Mouse (Mus musculus): ENCODE measurements around the gene Mark3. TPM values are rescaled to one million over a fixed set of nuclear protein-coding genes. Genes with fewer than 3 reads are reported as not detected.
A peak's percentile ranks its signal among the peaks of the same experiment; 100 is the strongest.

The Mark3 gene
- polyA plus RNA-seq, 1 experiment from 2014 or later = 42.1 TPM

DNA sequence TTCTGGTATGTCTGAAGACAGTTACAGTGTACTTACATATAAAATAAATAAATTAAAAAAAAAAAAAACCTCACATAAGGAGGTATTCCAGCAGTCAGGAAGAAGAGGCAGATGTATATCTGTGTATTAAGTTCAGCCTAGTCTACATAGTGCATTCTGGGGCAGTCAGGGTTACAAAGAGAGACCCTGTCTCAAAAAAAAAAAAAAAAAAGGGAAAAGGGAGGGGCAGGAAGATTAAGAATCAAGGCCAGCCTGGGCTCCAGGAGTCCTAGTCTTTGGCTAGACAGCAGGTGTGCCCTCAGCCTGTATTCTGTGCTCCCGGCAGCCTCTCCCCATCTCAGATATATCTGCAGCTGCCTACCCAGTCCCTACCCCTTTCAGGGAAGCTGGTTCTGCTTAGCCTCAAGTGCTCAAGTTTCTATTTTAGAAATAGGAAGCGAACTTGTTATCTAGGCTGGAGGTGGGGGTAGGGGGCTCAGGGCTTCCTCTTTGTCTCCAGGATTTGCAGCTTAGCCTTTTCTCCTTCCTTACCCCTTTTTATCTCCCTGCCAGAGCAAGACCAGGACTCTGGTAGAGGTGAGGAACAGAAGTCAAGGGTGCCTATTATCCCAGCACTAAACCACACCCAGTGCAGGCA is 100.6 kb downstream of the Mark3 start:
- Histone ChIP-seq H3K27ac (no peak overlapping the region), H3K27me3 (ENCODE audit: poor library complexity, severe bottlenecking) (peaks cover 67% of the 10 kb centered on the region), H3K4me1 (peaks cover 68% of the 10 kb centered on the region), H3K9me3 (no peaks in the 10 kb centered on the region), H3K4me3 (no peak overlapping the region), H3K36me3 (replicated peaks) (peaks cover 25% of the 10 kb centered on the region)
- 70% methylated on average over 2 of the region's 2 CpGs for WGBS
- no peak for DNase-seq (ENCODE audit: extremely low spot score, low spot score)

DNA sequence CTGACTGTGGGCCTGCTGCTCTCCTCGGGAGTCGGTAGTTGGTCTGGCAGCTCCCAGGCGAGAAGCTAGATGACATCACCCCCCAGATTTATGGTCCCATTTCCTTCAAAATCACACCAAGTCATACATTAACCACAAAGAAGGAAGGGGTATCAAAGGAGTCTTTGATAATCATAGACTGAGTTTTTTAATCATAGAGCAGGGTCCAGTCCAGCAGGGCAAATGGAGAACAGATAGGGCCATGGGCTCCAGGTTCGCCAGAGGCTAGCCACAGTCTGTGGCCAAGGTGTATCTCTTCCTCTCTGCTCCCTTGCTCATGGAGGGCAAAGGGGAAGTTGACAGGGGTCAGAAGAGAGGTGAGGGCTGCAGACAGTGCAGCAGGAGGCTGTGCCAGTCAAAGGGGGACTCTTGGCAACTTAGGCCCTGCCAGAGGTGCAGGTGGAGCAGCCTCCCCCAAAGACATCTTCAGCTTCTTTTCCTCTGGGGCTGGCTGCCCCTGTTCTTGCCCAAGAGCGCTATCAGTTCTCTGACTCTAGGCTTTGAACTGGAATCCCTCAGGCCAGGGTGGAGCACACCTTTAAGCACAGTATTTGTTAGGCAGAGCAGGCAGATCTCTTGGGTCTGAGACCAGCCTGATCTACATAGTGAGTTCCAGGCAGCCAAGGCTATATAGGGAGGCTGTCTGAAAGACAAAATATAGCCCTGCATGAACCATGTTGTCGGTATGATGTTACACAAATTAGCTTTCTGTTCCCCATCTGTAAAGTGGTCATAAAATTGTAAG is 101.7 kb downstream of the Mark3 start:
- Histone ChIP-seq H3K4me3 (no peak overlapping the region), H3K9me3 (no peaks in the 10 kb centered on the region), H3K36me3 (replicated peaks) (peaks cover 25% of the 10 kb centered on the region), H3K4me1 (peaks cover 64% of the 10 kb centered on the region), H3K27me3 (ENCODE audit: poor library complexity, severe bottlenecking) (peaks cover 57% of the 10 kb centered on the region), H3K27ac (no peak overlapping the region; the same call in 1 of the 2 replicates)
- WGBS = 89% methylated on average over 6 of the region's 6 CpGs
- DNase-seq (ENCODE audit: extremely low spot score, low spot score) = no peak

DNA sequence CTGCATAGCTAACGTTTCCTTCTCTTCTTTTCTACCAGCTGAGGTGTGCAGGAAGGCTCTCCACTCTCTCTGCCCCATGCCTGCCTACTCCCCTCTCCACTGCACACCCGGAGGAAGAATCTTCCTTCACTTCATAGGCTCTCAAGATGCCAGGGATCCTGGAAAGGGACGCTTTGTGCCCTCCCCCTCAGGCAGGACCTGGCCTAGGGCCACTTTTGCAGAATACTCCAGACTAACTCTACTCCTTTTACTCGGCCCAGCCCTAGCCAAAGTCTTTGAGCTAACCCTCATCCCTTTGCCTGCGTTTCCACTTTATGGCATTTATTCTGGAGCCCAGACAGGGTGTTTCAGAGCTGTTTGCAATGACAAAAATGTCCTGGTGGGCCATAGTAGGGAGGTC is 103.1 kb downstream of the Mark3 start:
- peak overlapping the region; percentile 98 for H3K4me3 ChIP-seq
- peaks cover 43% of the 10 kb centered on the region for H3K27me3 ChIP-seq (ENCODE audit: poor library complexity, severe bottlenecking)
- no peaks in the 10 kb centered on the region for H3K9me3 ChIP-seq
- peaks cover 34% of the 10 kb centered on the region for H3K36me3 ChIP-seq (replicated peaks)
- 19% methylated on average over 5 of the region's 5 CpGs for WGBS
- peaks cover 52% of the 10 kb centered on the region for H3K4me1 ChIP-seq
- peak overlapping the region; percentile 95 for H3K27ac ChIP-seq
- DNase-seq (ENCODE audit: extremely low spot score, low spot score) = no peak

GRCm38 (mm10) chr12:111677882-111678669 is 103.8 kb downstream of the Mark3 start, which contains the start of gene Trmt61a:
Gene Trmt61a, plus strand, starts transcription at chr12:111678105.
- H3K9me3 ChIP-seq = no peaks in the 10 kb centered on the region
- peak; percentile 93 for DNase-seq (ENCODE audit: extremely low spot score, low spot score)
- H3K4me3 ChIP-seq = peak within 1 kb of the TSS; percentile 98
- H3K36me3 ChIP-seq (replicated peaks) = peaks cover 40% of the 10 kb centered on the region
- peaks cover 52% of the 10 kb centered on the region for H3K4me1 ChIP-seq
- H3K27ac ChIP-seq = peak within 1 kb of the TSS; percentile 95
- WGBS = under 1% methylated on average over 51 of the region's 51 CpGs
- peaks cover 37% of the 10 kb centered on the region for H3K27me3 ChIP-seq (ENCODE audit: poor library complexity, severe bottlenecking)

GRCm38 (mm10) chr12:111678670-111678933 is 104.3 kb downstream of the Mark3 start:
- Histone ChIP-seq H3K4me1 (peaks cover 50% of the 10 kb centered on the region), H3K27me3 (ENCODE audit: poor library complexity, severe bottlenecking) (peaks cover 32% of the 10 kb centered on the region), H3K9me3 (no peaks in the 10 kb centered on the region), H3K27ac (peak overlapping the region; percentile 95), H3K36me3 (replicated peaks) (peaks cover 46% of the 10 kb centered on the region), H3K4me3 (peak overlapping the region; percentile 98)
- WGBS = 8% methylated on average over 13 of the region's 13 CpGs
- DNase-seq (ENCODE audit: extremely low spot score, low spot score) = no peak

DNA sequence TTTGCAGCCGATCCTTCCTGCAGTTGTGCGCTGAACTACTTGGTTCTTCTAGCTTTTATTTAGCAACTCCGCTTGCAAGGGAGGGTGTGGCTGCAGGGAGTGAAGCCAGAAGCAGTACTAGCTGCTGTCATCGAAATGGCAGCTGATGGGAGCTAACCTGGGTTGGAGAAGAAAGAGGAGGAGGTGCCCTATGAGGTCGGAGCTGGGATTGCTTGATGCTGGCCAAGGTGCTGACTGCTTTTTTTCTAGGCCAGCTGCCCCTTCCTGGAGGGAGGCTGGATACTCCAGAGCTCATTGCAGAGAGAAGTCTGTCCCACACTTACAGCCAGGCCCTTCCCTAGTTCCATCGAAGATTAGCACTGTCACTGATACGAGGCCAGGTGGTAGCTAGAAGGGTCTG is 104.7 kb downstream of the Mark3 start:
- H3K4me3 ChIP-seq = peak overlapping the region; percentile 98
- peak overlapping the region; percentile 95 for H3K27ac ChIP-seq
- DNase-seq (ENCODE audit: extremely low spot score, low spot score) = no peak
- H3K9me3 ChIP-seq = no peaks in the 10 kb centered on the region
- WGBS = 59% methylated on average over 7 of the region's 7 CpGs
- H3K4me1 ChIP-seq = peaks cover 47% of the 10 kb centered on the region
- H3K36me3 ChIP-seq (replicated peaks) = peaks cover 50% of the 10 kb centered on the region
- peaks cover 28% of the 10 kb centered on the region for H3K27me3 ChIP-seq (ENCODE audit: poor library complexity, severe bottlenecking)

DNA sequence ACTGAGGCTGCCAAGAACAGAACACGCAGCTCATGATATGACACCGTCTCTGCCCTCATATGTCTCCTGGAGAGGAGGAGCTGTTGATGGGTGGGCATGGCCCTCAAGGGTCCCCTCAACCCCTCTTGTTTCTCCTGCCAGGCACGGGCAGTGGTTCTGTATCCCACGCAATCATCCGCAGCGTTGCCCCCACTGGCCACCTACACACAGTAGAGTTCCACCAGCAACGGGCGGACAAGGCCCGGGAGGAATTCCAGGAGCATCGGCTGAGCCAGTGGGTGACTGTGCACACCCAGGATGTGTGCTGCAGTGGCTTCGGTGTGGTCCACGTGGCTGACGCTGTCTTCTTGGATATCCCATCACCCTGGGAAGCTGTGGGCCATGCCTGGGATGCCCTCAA is 106.3 kb downstream of the Mark3 start:
- no peak overlapping the region for H3K4me3 ChIP-seq

GRCm38 (mm10) chr12:111681305-111681704 is 107.0 kb downstream of the Mark3 start:
- H3K9me3 ChIP-seq = no peaks in the 10 kb centered on the region
- WGBS = 88% methylated on average over 8 of the region's 8 CpGs
- no peak overlapping the region for H3K27ac ChIP-seq
- H3K4me3 ChIP-seq = no peak overlapping the region
- peaks cover 48% of the 10 kb centered on the region for H3K4me1 ChIP-seq
- H3K36me3 ChIP-seq (replicated peaks) = peaks cover 55% of the 10 kb centered on the region
- no peak for DNase-seq (ENCODE audit: extremely low spot score, low spot score)
- H3K27me3 ChIP-seq (ENCODE audit: poor library complexity, severe bottlenecking) = peaks cover 5% of the 10 kb centered on the region; the same call in 1 of the 2 replicates

More for the DNA sequence above, 106.3 kb downstream of the Mark3 start:
- Histone ChIP-seq H3K9me3 (no peaks in the 10 kb centered on the region), H3K4me1 (peaks cover 43% of the 10 kb centered on the region), H3K36me3 (replicated peaks) (peaks cover 55% of the 10 kb centered on the region), H3K27ac (no peak overlapping the region), H3K27me3 (ENCODE audit: poor library complexity, severe bottlenecking) (peaks cover 11% of the 10 kb centered on the region)
- no peak for DNase-seq (ENCODE audit: extremely low spot score, low spot score)
- 94% methylated on average over 13 of the region's 13 CpGs for WGBS

GRCm38 (mm10) chr12:111682003-111682402 is 107.7 kb downstream of the Mark3 start:
- no peaks in the 10 kb centered on the region for H3K27me3 ChIP-seq (ENCODE audit: poor library complexity, severe bottlenecking)
- H3K4me3 ChIP-seq = no peak overlapping the region
- 91% methylated on average over 5 of the region's 5 CpGs for WGBS
- DNase-seq (ENCODE audit: extremely low spot score, low spot score) = no peak
- H3K36me3 ChIP-seq (replicated peaks) = peaks cover 55% of the 10 kb centered on the region
- 0 out of 2 replicates have a peak overlapping the region, but pooled peaks have one; percentile 20 for H3K27ac ChIP-seq
- peaks cover 50% of the 10 kb centered on the region for H3K4me1 ChIP-seq
- H3K9me3 ChIP-seq = no peaks in the 10 kb centered on the region

- H3K4me3 ChIP-seq = no peak overlapping the region
- 78% methylated on average over 5 of the region's 5 CpGs for WGBS
- H3K9me3 ChIP-seq = no peaks in the 10 kb centered on the region
- H3K4me1 ChIP-seq = peaks cover 50% of the 10 kb centered on the region
- H3K27ac ChIP-seq = peak overlapping the region; percentile 40; the same call in 1 of the 2 replicates
- H3K27me3 ChIP-seq (ENCODE audit: poor library complexity, severe bottlenecking) = no peaks in the 10 kb centered on the region
- peaks cover 55% of the 10 kb centered on the region for H3K36me3 ChIP-seq (replicated peaks)
- no peak for DNase-seq (ENCODE audit: extremely low spot score, low spot score)
Observed at GRCm38 (mm10) chr12:111682806-111683205, 108.5 kb downstream of the Mark3 start.

- no peak for DNase-seq (ENCODE audit: extremely low spot score, low spot score)
- H3K36me3 ChIP-seq (replicated peaks) = peaks cover 32% of the 10 kb centered on the region
- no peaks in the 10 kb centered on the region for H3K9me3 ChIP-seq
- peaks cover 62% of the 10 kb centered on the region for H3K4me1 ChIP-seq
- peak overlapping the region; percentile 98 for H3K27ac ChIP-seq
- H3K4me3 ChIP-seq = no peak overlapping the region
- 86% methylated on average over 4 of the region's 4 CpGs for WGBS
- H3K27me3 ChIP-seq (ENCODE audit: poor library complexity, severe bottlenecking) = no peaks in the 10 kb centered on the region
Observed at GRCm38 (mm10) chr12:111686390-111686789, 112.1 kb downstream of the Mark3 start.

GRCm38 (mm10) chr12:111687350-111688068 is 113.2 kb downstream of the Mark3 start:
- WGBS = 41% methylated on average over 14 of the region's 14 CpGs
- peaks cover 20% of the 10 kb centered on the region for H3K36me3 ChIP-seq (replicated peaks)
- H3K4me1 ChIP-seq = peaks cover 70% of the 10 kb centered on the region
- no peak overlapping the region for H3K4me3 ChIP-seq
- H3K9me3 ChIP-seq = no peaks in the 10 kb centered on the region
- no peaks in the 10 kb centered on the region for H3K27me3 ChIP-seq (ENCODE audit: poor library complexity, severe bottlenecking)
- no peak for DNase-seq (ENCODE audit: extremely low spot score, low spot score)
- peak overlapping the region; percentile 98 for H3K27ac ChIP-seq
